Mouse (Mus musculus) stomach, postnatal 0 days (tissue): Measurements from ENCODE around the gene Sucnr1. TPM values are rescaled to one million over a fixed set of nuclear protein-coding genes. Genes with fewer than 3 reads are reported as not detected.

Experiments
- ATAC-seq: fragments of 200-750 bp; cut with Nextera tagmentation; 2 replicates; pipeline ENCODE4 v1.8.0; 2017; ENCODE audit not compliant: low FRiP score, low TSS enrichment
- DNase-seq: peaks from one replicate; pipeline ENCODE4 v3.0.0-alpha.2; 2016; ENCODE audit warnings: low spot score
- H3K27ac ChIP-seq: fragments of 300-500 bp; sonication (generic); replicated peaks from 2 replicates; pipeline ENCODE4 v1.5.1; 2014; ENCODE audit warnings: mild to moderate bottlenecking, control low read depth
- H3K27me3 ChIP-seq: fragments of 300-500 bp; sonication (generic); 2 replicates; pipeline ENCODE4 v1.6.1; 2014; ENCODE audit warnings: low read length; ENCODE audit not compliant: control insufficient read depth, insufficient read depth
- H3K36me3 ChIP-seq: fragments of 300-500 bp; sonication (generic); 2 replicates; pipeline ENCODE4 v1.6.1; 2014; ENCODE audit warnings: low read length, mixed read lengths; ENCODE audit not compliant: control insufficient read depth, insufficient read depth
- H3K4me1 ChIP-seq: fragments of 300-500 bp; sonication (generic); replicated peaks from 2 replicates; pipeline ENCODE4 v1.6.1; 2014; ENCODE audit warnings: antibody characterized with exemption; ENCODE audit not compliant: control insufficient read depth, insufficient read depth
- H3K4me2 ChIP-seq: fragments of 300-500 bp; sonication (generic); replicated peaks from 2 replicates; pipeline ENCODE4 v1.6.1; 2014; ENCODE audit warnings: low read depth, mild to moderate bottlenecking, control low read depth, moderate library complexity
- H3K4me3 ChIP-seq: fragments of 300-500 bp; sonication (generic); 2 replicates; pipeline ENCODE4 v1.5.1; 2014; ENCODE audit warnings: low read depth, low read length, control low read depth
- H3K9ac ChIP-seq: fragments of 300-500 bp; sonication (generic); 2 replicates; pipeline ENCODE4 v1.6.1; 2014; ENCODE audit warnings: mild to moderate bottlenecking, low read length, control low read depth, mixed read lengths
- H3K9me3 ChIP-seq: fragments of 300-500 bp; sonication (generic); 2 replicates; pipeline ENCODE4 v1.6.1; 2016; ENCODE audit warnings: low read length; ENCODE audit not compliant: control insufficient read depth
- CTCF ChIP-seq: IDR thresholded peaks from 2 replicates; pipeline ENCODE4 v1.5.1; 2016; ENCODE audit warnings: antibody characterized with exemption, low read depth, mild to moderate bottlenecking, moderate library complexity
- EP300 ChIP-seq: optimal IDR thresholded peaks from 2 replicates; pipeline ENCODE3; 2016; ENCODE audit warnings: antibody characterized with exemption
- WGBS: fragments of 180-500 bp; shearing (Covaris S2); extraction: QIAGEN DNeasy Blood & Tissue Kit; methylation state at CpG from one replicate; pipeline ENCODE4 v1.1.7; 2014; 5-methylcytosine and 5-hydroxymethylcytosine counted together
- polyA plus RNA-seq: library from polyadenylated mRNA; unstranded; fragments of >200 nt; fragmentation: Nextera tagmentation; extraction: Ambion mirVana; gene quantifications from 2 replicates; pipeline ENCODE4 v1.2.1, GENCODE M21; 2015

The Sucnr1 gene
- polyA plus RNA-seq, 1 experiment from 2014 or later: 0.21 TPM

GRCm38 (mm10) chr3:60107736-60108135 lies 26.1 kb downstream of the Sucnr1 start:
- H3K9me3 ChIP-seq: no peaks in the 10 kb centered on the region
- 85% methylated on average over 3 of the region's 3 CpGs for WGBS

DNA sequence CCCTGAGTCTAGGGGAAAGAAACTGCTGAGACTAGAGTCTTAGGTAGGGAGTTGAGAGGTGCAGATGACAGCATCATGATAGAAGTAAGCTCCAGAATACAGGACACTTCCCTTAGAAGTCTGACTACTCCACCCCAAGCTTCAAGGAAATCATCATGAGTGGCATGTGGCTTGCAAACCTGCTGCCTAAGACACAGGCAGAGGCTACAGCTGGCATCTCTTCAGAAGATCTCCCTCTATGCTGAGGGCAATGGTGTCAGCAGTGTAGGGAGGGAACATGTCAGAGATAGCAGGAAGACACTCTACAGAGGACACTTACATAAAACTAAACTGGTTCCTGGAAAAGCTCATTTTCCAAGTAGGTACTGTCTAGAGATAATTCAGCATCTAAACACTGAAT lies 27.1 kb downstream of the Sucnr1 start:
- TF ChIP-seq EP300 (no peak), CTCF (no peak)
- H3K27ac ChIP-seq: no peak overlapping the region
- no peaks in the 10 kb centered on the region for H3K27me3 ChIP-seq
- no peak overlapping the region for H3K9ac ChIP-seq
- H3K36me3 ChIP-seq: no peaks in the 10 kb centered on the region
- no peaks in the 10 kb centered on the region for H3K4me1 ChIP-seq
- H3K4me3 ChIP-seq: no peak overlapping the region
- H3K4me2 ChIP-seq: no peak overlapping the region
- H3K9me3 ChIP-seq: no peaks in the 10 kb centered on the region
- DNase-seq (no peak), ATAC-seq (no peak)

More at GRCm38 (mm10) chr3:60107736-60108135, 26.1 kb downstream of the Sucnr1 start:
- Histone ChIP-seq H3K4me3 (no peak overlapping the region), H3K27ac (no peak overlapping the region), H3K4me1 (no peaks in the 10 kb centered on the region), H3K9ac (no peak overlapping the region), H3K27me3 (no peaks in the 10 kb centered on the region), H3K4me2 (no peak overlapping the region), H3K36me3 (no peaks in the 10 kb centered on the region)
- DNase-seq (no peak), ATAC-seq (no peak)
- no peak for TF ChIP-seq EP300
- no peak for TF ChIP-seq CTCF

GRCm38 (mm10) chr3:60111135-60111710 lies 29.6 kb downstream of the Sucnr1 start:
- 84% methylated on average over 4 of the region's 4 CpGs for WGBS
- DNase-seq (no peak), ATAC-seq (no peak)
- no peaks in the 10 kb centered on the region for H3K4me1 ChIP-seq
- no peaks in the 10 kb centered on the region for H3K36me3 ChIP-seq
- no peak overlapping the region for H3K27ac ChIP-seq
- H3K9ac ChIP-seq: no peak overlapping the region
- no peak overlapping the region for H3K4me2 ChIP-seq
- no peak overlapping the region for H3K4me3 ChIP-seq
- TF ChIP-seq CTCF (no peak), EP300 (no peak)
- no peaks in the 10 kb centered on the region for H3K9me3 ChIP-seq
- H3K27me3 ChIP-seq: no peaks in the 10 kb centered on the region

- ATAC-seq (no peak), DNase-seq (no peak)
- Histone ChIP-seq H3K36me3 (no peaks in the 10 kb centered on the region), H3K4me3 (no peak overlapping the region), H3K9me3 (no peaks in the 10 kb centered on the region), H3K27ac (no peak overlapping the region), H3K9ac (no peak overlapping the region), H3K4me1 (no peaks in the 10 kb centered on the region), H3K4me2 (no peak overlapping the region), H3K27me3 (no peaks in the 10 kb centered on the region)
- WGBS: 72% methylated on average over 6 of the region's 6 CpGs
- TF ChIP-seq CTCF: peak; percentile 91
- TF ChIP-seq EP300: no peak
Measured at GRCm38 (mm10) chr3:60111889-60112646, 30.4 kb downstream of the Sucnr1 start.

- no peak for DNase-seq
- H3K9me3 ChIP-seq: no peaks in the 10 kb centered on the region
- TF ChIP-seq CTCF (no peak), EP300 (no peak)
- H3K27ac ChIP-seq: no peak overlapping the region
- no peak for ATAC-seq
- 55% methylated on average over 2 of the region's 2 CpGs for WGBS
- H3K27me3 ChIP-seq: no peaks in the 10 kb centered on the region
- no peak overlapping the region for H3K4me3 ChIP-seq
- H3K9ac ChIP-seq: no peak overlapping the region
- no peaks in the 10 kb centered on the region for H3K4me1 ChIP-seq
- H3K4me2 ChIP-seq: no peak overlapping the region
- no peaks in the 10 kb centered on the region for H3K36me3 ChIP-seq
Measured at GRCm38 (mm10) chr3:60114571-60114970, 32.9 kb downstream of the Sucnr1 start.

- Histone ChIP-seq H3K27ac (no peak overlapping the region), H3K36me3 (no peaks in the 10 kb centered on the region), H3K9ac (no peak overlapping the region), H3K4me1 (no peaks in the 10 kb centered on the region), H3K4me2 (no peak overlapping the region), H3K4me3 (no peak overlapping the region), H3K9me3 (no peaks in the 10 kb centered on the region), H3K27me3 (no peaks in the 10 kb centered on the region)
- TF ChIP-seq EP300 (no peak), CTCF (no peak)
- DNase-seq: no peak
- ATAC-seq: no peak
- WGBS: 71% methylated on average over 3 of the region's 3 CpGs
Measured at GRCm38 (mm10) chr3:60121449-60121848, 39.8 kb downstream of the Sucnr1 start.
